Mouse (Mus musculus) testis, adult 2 months (tissue): ENCODE data around the gene Nxph1. TPM values are rescaled to one million over a fixed set of nuclear protein-coding genes. Genes with fewer than 3 reads are reported as not detected.

Experiments
- H3K27ac ChIP-seq: fragments of 200-500 bp; 2 replicates; pipeline ENCODE4 v1.5.1; 2012; ENCODE audit warnings: low read depth, low read length; ENCODE audit not compliant: control insufficient read depth, insufficient read depth
- H3K27me3 ChIP-seq: fragments of 200-500 bp; 2 replicates; pipeline ENCODE4 v1.6.1; 2012; ENCODE audit warnings: mild to moderate bottlenecking, low read length, moderate library complexity; ENCODE audit not compliant: control insufficient read depth, insufficient read depth
- H3K36me3 ChIP-seq: fragments of 200-500 bp; 2 replicates; pipeline ENCODE4 v1.6.1; 2012; ENCODE audit warnings: mild to moderate bottlenecking, low read length; ENCODE audit not compliant: control insufficient read depth, insufficient read depth
- H3K4me1 ChIP-seq: fragments of 200-500 bp; 2 replicates; pipeline ENCODE4 v1.6.1; 2012; ENCODE audit warnings: low read length; ENCODE audit not compliant: control insufficient read depth, insufficient read depth
- H3K4me3 ChIP-seq: fragments of 200-500 bp; 2 replicates; pipeline ENCODE4 v1.5.1; 2012; ENCODE audit warnings: low read depth, mild to moderate bottlenecking, low read length, moderate library complexity, mixed read lengths; ENCODE audit not compliant: control insufficient read depth
- CTCF ChIP-seq: fragments of 200-500 bp; IDR thresholded peaks from 2 replicates; pipeline ENCODE4 v1.5.1; 2012; ENCODE audit warnings: low read depth, mild to moderate bottlenecking, inconsistent platforms, low read length, moderate library complexity; ENCODE audit not compliant: control insufficient read depth, insufficient read depth, insufficient replicate concordance
- POLR2A ChIP-seq: fragments of 200-500 bp; IDR thresholded peaks from 2 replicates; pipeline ENCODE4 v1.6.1; 2012; ENCODE audit warnings: low read depth, mild to moderate bottlenecking, inconsistent platforms, low read length, moderate library complexity; ENCODE audit not compliant: control insufficient read depth
- polyA plus RNA-seq: library from polyadenylated mRNA; depleted of rRNA; stranded (reverse); fragments of >200 nt; gene quantifications from 2 replicates; pipeline ENCODE4 v1.2.3, GENCODE M21; 2012; rRNA removed

Nxph1 gene
- polyA plus RNA-seq, 1 experiment = 1.6 TPM

DNA sequence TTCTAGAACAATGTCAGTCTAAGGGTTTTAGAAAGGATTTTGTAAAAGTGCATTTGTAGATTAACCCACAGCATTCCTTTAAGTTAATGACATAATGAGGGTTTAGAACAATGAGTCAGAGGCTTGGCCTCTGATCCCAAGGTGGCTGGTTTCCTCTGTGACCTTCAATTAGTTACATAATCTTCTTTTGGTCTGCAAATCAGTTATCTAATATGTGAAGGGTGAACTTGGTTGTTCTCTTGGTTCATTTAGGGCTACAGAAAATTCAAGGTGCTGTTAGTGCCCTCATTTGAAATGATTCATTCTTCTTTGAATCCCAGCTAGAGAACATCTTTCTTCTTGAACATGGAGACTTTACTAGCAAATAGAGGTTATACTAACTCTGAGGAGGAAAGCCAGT lies 199.7 kb downstream of the Nxph1 start:
- TF ChIP-seq CTCF = no peak
- no peak for TF ChIP-seq POLR2A
- H3K36me3 ChIP-seq = no peaks in the 10 kb centered on the region
- no peaks in the 10 kb centered on the region for H3K27me3 ChIP-seq
- H3K27ac ChIP-seq = no peak overlapping the region
- no peak overlapping the region for H3K4me3 ChIP-seq
- H3K4me1 ChIP-seq = no peaks in the 10 kb centered on the region

DNA sequence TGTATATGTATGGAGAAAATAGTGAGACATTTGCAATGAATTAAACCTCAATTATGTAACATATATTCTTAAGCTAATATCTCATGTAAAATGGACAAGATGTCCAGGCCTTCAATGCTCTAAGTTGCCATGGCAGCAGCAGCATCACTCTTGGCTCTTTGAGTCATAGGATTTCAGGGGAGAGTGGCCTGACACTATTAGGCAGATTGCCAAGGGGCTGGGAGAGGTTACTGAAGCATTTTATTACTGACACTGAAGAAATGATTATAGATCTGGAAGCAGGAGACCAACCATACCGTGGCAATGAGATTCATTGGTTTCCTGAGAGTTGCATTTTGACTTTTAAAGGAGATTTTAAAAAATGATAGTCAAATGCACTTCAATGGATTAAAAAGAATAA lies 201.6 kb downstream of the Nxph1 start:
- no peak overlapping the region for H3K4me3 ChIP-seq
- no peaks in the 10 kb centered on the region for H3K4me1 ChIP-seq
- no peak for TF ChIP-seq POLR2A
- TF ChIP-seq CTCF = no peak

DNA sequence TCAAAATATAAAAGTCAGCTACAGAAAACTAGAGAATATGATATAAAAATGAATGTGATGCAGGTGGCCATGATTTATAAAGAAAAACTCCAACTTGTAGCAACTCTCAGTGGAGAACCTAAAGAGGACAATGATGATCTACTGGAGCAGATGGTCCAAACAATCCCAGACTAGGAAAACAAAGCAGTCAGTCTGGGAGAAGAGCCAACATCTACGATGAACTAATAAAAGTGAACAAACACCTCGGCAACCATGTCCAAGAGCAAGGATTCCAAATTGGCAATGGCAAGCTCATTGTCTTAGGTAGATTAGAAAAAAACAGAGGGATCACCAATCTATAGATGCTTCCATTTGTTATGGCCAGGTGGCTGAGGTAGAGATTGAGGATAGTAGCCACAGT lies 211.0 kb downstream of the Nxph1 start:
- Histone ChIP-seq H3K27ac (no peak overlapping the region), H3K36me3 (no peaks in the 10 kb centered on the region), H3K4me3 (no peak overlapping the region), H3K27me3 (no peaks in the 10 kb centered on the region), H3K4me1 (no peaks in the 10 kb centered on the region)
- no peak for TF ChIP-seq POLR2A
- TF ChIP-seq CTCF = no peak

More for the DNA sequence above, 201.6 kb downstream of the Nxph1 start:
- Histone ChIP-seq H3K27me3 (no peaks in the 10 kb centered on the region), H3K36me3 (no peaks in the 10 kb centered on the region), H3K27ac (no peak overlapping the region)

DNA sequence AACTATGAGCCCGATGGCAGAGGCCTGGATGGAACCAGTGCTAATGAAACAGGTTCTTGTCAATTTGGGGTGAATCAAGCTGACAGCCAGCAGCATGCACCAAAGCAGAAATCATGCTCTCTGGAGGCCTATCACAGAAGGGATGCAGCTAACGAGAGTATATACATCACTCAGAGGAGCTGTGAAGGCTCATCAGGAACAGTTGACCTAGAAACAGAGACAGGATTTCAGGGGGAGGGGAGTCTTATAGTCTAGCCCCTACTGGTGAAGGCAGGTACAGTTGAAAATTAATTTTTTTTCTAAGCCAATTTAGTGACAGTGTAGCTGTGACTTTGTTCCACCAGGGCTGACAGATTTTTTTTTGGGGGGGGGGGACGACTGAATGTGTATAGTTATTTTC lies 234.2 kb downstream of the Nxph1 start:
- no peak overlapping the region for H3K27ac ChIP-seq
- no peaks in the 10 kb centered on the region for H3K4me1 ChIP-seq
- H3K4me3 ChIP-seq = no peak overlapping the region
- no peak for TF ChIP-seq POLR2A
- H3K27me3 ChIP-seq = no peaks in the 10 kb centered on the region
- no peaks in the 10 kb centered on the region for H3K36me3 ChIP-seq

DNA sequence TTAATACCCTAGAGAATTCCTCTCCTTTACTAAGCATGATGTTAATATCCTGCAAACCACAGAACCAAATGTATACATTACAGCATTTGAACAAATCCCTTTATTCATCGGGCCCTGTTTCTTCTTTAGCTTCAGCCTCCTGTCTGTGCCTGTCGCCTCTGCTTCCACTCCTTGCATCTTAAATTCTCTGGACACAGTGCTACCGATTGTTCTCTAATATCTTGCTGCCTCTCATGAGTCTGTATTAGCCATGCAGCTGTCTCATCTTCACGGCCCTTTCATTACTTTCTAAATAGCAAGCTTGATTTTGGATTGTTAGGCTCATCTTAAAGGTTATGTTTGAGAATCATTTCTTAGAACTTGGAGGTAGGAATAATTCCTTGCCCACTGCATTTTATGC lies 262.5 kb downstream of the Nxph1 start:
- no peaks in the 10 kb centered on the region for H3K36me3 ChIP-seq
- H3K4me3 ChIP-seq = no peak overlapping the region
- TF ChIP-seq POLR2A (no peak), CTCF (no peak)
- no peaks in the 10 kb centered on the region for H3K27me3 ChIP-seq
- H3K27ac ChIP-seq = no peak overlapping the region
- no peaks in the 10 kb centered on the region for H3K4me1 ChIP-seq

DNA sequence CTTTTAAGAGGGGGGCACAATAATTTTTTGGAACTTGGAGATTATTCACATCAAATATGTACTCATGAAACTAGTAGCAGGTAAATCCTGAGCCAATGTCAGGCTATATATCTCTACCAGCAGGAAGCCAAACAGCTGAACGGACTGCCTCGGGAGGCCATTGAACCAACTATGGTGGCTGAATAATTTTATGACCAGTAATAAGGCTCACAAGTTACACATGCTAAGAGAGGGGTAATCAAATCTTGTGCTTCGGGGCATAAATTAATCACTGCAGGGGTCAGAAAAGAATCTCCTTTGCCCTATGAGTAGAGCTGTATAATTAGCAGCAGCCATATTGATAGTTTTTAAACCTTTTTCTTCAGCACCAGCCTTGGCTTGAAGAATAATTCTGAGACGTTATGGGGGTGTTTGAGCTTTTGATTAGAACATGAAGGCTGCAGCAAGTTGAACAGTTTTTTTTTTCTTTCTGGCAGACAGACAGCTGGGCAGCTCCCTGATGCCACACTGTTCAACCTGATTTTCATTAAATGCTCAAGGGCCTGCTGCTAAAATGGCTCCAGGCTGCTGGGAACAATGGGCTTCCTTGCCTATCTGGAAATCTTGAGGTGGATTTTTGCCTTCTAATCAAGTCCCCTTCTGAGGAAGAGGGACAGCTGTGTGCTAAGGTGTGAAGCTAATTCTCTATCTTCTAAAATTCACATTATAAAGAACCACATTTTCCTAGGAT lies 272.7 kb downstream of the Nxph1 start:
- Histone ChIP-seq H3K27me3 (no peaks in the 10 kb centered on the region), H3K4me3 (no peak overlapping the region), H3K27ac (no peak overlapping the region), H3K36me3 (no peaks in the 10 kb centered on the region), H3K4me1 (no peaks in the 10 kb centered on the region)
- TF ChIP-seq POLR2A (no peak), CTCF (no peak)

DNA sequence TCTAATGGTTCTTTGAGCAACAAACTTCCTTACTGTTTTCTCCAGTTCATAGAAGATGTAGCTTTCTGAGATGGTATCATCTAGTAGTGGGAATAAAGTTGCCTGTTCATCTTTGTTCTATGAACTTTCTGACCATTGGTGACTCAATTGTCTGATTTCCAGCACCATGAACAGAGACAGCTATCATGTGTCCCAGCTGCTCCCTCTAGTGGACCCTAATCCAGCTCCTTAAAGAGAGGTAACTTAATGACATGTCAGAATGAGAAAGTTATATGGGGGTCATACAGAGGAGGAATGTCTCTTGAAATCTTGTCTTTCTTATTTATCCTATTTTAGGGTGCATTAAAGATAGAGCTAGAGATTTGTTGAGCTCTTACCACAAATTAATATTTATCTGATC lies 286.6 kb downstream of the Nxph1 start:
- H3K27me3 ChIP-seq = no peaks in the 10 kb centered on the region
- H3K27ac ChIP-seq = no peak overlapping the region
- H3K4me3 ChIP-seq = no peak overlapping the region
- H3K4me1 ChIP-seq = no peaks in the 10 kb centered on the region
- no peaks in the 10 kb centered on the region for H3K36me3 ChIP-seq
- TF ChIP-seq CTCF (no peak), POLR2A (no peak)

DNA sequence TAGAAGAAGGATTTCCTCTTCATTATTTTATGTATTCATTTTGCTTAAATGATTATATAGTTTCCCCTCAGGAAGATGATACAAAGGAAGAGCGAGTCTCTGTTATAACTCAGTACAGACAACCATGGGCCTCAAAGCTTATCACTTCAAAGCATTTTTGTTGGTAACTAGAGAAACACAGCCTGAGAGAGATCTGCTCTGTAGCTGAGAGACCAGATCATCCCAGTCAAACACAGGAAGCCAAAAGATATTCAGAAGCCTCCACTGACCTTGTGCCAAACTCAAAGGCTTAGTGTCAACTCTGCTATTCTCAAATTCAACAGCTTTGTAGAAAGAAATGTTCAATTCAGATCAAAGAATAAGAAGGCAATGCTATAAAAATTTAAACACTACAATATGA lies 319.8 kb downstream of the Nxph1 start:
- TF ChIP-seq CTCF (no peak), POLR2A (no peak)
- H3K4me3 ChIP-seq = no peak overlapping the region
- no peaks in the 10 kb centered on the region for H3K36me3 ChIP-seq
- H3K27me3 ChIP-seq = no peaks in the 10 kb centered on the region
- H3K4me1 ChIP-seq = no peaks in the 10 kb centered on the region
- H3K27ac ChIP-seq = no peak overlapping the region

Other genes with a start within 250 kb of the Nxph1 start
- 96.7 and 99.0 TPM in 2 replicates for gene Ica1, start 169.9 kb upstream of the Nxph1 start, polyA plus RNA-seq